Comparison of ENCODE assay signal across 19 mouse cellular contexts in the genomic region with DNA sequence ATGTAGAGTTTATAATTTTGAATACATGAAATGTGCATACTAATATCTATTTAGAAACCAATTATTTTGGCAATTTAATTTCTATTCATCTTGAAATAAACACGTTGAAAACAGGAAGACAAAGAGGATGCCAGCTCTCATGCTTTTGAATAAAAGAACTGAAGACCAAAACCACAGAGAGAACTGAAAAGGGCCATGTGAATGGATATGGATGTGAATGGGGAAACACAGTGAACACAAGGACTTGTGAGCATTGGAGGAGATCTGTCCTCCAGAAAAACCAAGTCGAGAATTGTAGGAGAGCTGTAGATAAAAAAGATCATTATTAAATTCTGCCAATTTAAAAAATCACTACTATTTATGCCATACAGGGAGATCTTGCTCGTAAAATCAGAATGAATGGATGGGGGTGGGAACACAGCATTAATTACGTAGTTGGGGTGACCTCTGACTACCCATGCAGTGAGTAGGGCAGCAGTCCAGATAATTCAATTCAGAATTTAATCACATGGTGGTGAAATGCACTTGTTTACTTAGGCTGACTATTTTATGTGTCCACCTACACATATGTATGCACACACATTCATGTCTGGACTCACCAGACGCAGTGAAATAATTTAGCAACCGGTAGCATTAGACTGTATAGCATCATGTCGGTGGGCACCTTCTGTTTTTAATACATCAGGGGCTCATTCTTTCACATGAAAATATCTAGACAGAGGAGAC.
DNase-seq lines count a peak whose midpoint lies in the region; ATAC-seq and TF ChIP-seq lines count a peak whose summit lies in the region.
"Had no signal": no experiment of that assay in that cellular context is flagged by ENCODE, and none has a peak within 500 bp of the region (broad histone marks: within the 10 kb centered on the region; RNA-seq: fewer than 3 reads in every experiment).

No protein-coding gene starts in this region.

- 0 out of 2 replicates have a peak, but pooled peaks have one; percentile 39 for ATAC-seq in hindbrain, embryonic 13.5 days (ENCODE audit: low FRiP score)
- ATAC-seq in hindbrain, postnatal 0 days: no peak
- ATAC-seq in neural tube, embryonic 11.5 days (ENCODE audit: insufficient read depth, low FRiP score, low TSS enrichment): peak; percentile 26; the same call in 1 of the 2 replicates
- ATAC-seq in limb, embryonic 14.5 days (ENCODE audit: low FRiP score, low read depth): peak; percentile 15; the same call in 1 of the 2 replicates

- no peaks in the 10 kb centered on the region for H3K9me3 ChIP-seq in hindbrain, embryonic 13.5 days
- H3K9me3 ChIP-seq in hindbrain, postnatal 0 days (ENCODE audit: low read length): no peaks in the 10 kb centered on the region
- H3K9me3 ChIP-seq in neural tube, embryonic 11.5 days (ENCODE audit: control insufficient read depth, low read length): no peaks in the 10 kb centered on the region
- H3K9me3 ChIP-seq in limb, embryonic 14.5 days (ENCODE audit: control insufficient read depth, low read length): no peaks in the 10 kb centered on the region
- H3K9me3 ChIP-seq: heart, embryonic 15.5 days had no signal

- no peaks in the 10 kb centered on the region for H3K27me3 ChIP-seq in hindbrain, embryonic 13.5 days
- H3K27me3 ChIP-seq in hindbrain, postnatal 0 days (ENCODE audit: insufficient read depth, low read length): no peaks in the 10 kb centered on the region
- no peaks in the 10 kb centered on the region for H3K27me3 ChIP-seq in neural tube, embryonic 11.5 days (ENCODE audit: control insufficient read depth, insufficient read depth, low read length)
- no peaks in the 10 kb centered on the region for H3K27me3 ChIP-seq in limb, embryonic 14.5 days (ENCODE audit: control insufficient read depth, insufficient read depth, low read length)
- H3K27me3 ChIP-seq: heart, embryonic 15.5 days had no signal

- peak overlapping the region; percentile 66 for H3K27ac ChIP-seq in hindbrain, embryonic 13.5 days
- no peak overlapping the region for H3K27ac ChIP-seq in hindbrain, postnatal 0 days
- no peak overlapping the region for H3K27ac ChIP-seq in neural tube, embryonic 11.5 days (ENCODE audit: low read depth, low read length)
- no peak overlapping the region for H3K27ac ChIP-seq in limb, embryonic 14.5 days (replicated peaks; ENCODE audit: low read depth, low read length)
- H3K27ac ChIP-seq: heart, embryonic 15.5 days had no signal

- 34% methylated on average over 7 of the region's 7 CpGs for WGBS in hindbrain, embryonic 13.5 days
- 48% methylated on average over 7 of the region's 7 CpGs for WGBS in hindbrain, postnatal 0 days
- WGBS in neural tube, embryonic 11.5 days: 57% methylated on average over 7 of the region's 7 CpGs
- 47% methylated on average over 7 of the region's 7 CpGs for WGBS in limb, embryonic 14.5 days

- TF ChIP-seq CTCF in hindbrain, postnatal 0 days (IDR thresholded peaks at IDR 0.05; ENCODE audit: low read depth): no peak

- H3K4me3 ChIP-seq in hindbrain, embryonic 13.5 days: no peak overlapping the region
- no peak overlapping the region for H3K4me3 ChIP-seq in hindbrain, postnatal 0 days (ENCODE audit: low read length)
- H3K4me3 ChIP-seq in neural tube, embryonic 11.5 days (ENCODE audit: low read depth, low read length): no peak overlapping the region
- H3K4me3 ChIP-seq in limb, embryonic 14.5 days (replicated peaks; ENCODE audit: low read length): no peak overlapping the region
- H3K4me3 ChIP-seq: heart, embryonic 15.5 days had no signal

- peak; percentile 17 for DNase-seq in embryo, embryonic 10.5 days (ENCODE audit: low spot score)
- no peak for DNase-seq in embryo, embryonic 10 days (ENCODE audit: low spot score)
- no peak for DNase-seq in hindbrain, postnatal 0 days (ENCODE audit: low spot score)
- DNase-seq in neural tube, embryonic 11.5 days (ENCODE audit: low spot score): no peak
- DNase-seq in neural tube, embryonic 10.5 days (ENCODE audit: extremely low spot score, low spot score): no peak
- no peak for DNase-seq in limb, embryonic 14.5 days (ENCODE audit: low spot score)
- no peak for DNase-seq in right cerebral cortex, postnatal 10 days (ENCODE audit: low spot score in 2 of 2)
- DNase-seq: adrenal gland, postnatal 10 days; cerebellum, adult 8-10 months; cerebellum, postnatal 36 days; heart, postnatal 36 days; kidney, adult 11 months; kidney, postnatal 4 days; layer of hippocampus, adult 9-11 months; lung, postnatal 10 days; right cerebral cortex, postnatal 4 days; thymus, postnatal 14 days had no signal

- H3K4me2 ChIP-seq in hindbrain, embryonic 13.5 days: no peak overlapping the region
- H3K4me2 ChIP-seq in hindbrain, postnatal 0 days (ENCODE audit: low read depth, low read length): no peak overlapping the region
- H3K4me2 ChIP-seq in neural tube, embryonic 11.5 days (ENCODE audit: low read depth): no peak overlapping the region
- no peak overlapping the region for H3K4me2 ChIP-seq in limb, embryonic 14.5 days (replicated peaks; ENCODE audit: low read depth, low read length, severe bottlenecking)
- H3K4me2 ChIP-seq: heart, embryonic 15.5 days had no signal

- no peaks in the 10 kb centered on the region for H3K36me3 ChIP-seq in hindbrain, embryonic 13.5 days
- no peaks in the 10 kb centered on the region for H3K36me3 ChIP-seq in hindbrain, postnatal 0 days (ENCODE audit: insufficient read depth, low read length)
- no peaks in the 10 kb centered on the region for H3K36me3 ChIP-seq in neural tube, embryonic 11.5 days (ENCODE audit: control insufficient read depth, insufficient read depth, low read length)
- H3K36me3 ChIP-seq in limb, embryonic 14.5 days (ENCODE audit: control insufficient read depth, insufficient read depth, low read length): no peaks in the 10 kb centered on the region
- H3K36me3 ChIP-seq: heart, embryonic 15.5 days had no signal

- no peak overlapping the region for H3K9ac ChIP-seq in hindbrain, embryonic 13.5 days
- no peak overlapping the region for H3K9ac ChIP-seq in hindbrain, postnatal 0 days (replicated peaks; ENCODE audit: low read length)
- no peak overlapping the region for H3K9ac ChIP-seq in neural tube, embryonic 11.5 days (ENCODE audit: low read length)
- no peak overlapping the region for H3K9ac ChIP-seq in limb, embryonic 14.5 days (ENCODE audit: low read depth, low read length, severe bottlenecking)
- H3K9ac ChIP-seq: heart, embryonic 15.5 days had no signal

- TF ChIP-seq POLR2A in limb, embryonic 14.5 days (IDR thresholded peaks at IDR 0.05; ENCODE audit: borderline replicate concordance, extremely low read depth, insufficient read depth, insufficient read length): no peak

- H3K4me1 ChIP-seq in hindbrain, embryonic 13.5 days (replicated peaks): peaks cover 10% of the 10 kb centered on the region
- H3K4me1 ChIP-seq in hindbrain, postnatal 0 days (ENCODE audit: insufficient read depth, low read length): no peaks in the 10 kb centered on the region
- no peaks in the 10 kb centered on the region for H3K4me1 ChIP-seq in neural tube, embryonic 11.5 days (ENCODE audit: control insufficient read depth, insufficient read depth, low read length)
- no peaks in the 10 kb centered on the region for H3K4me1 ChIP-seq in limb, embryonic 14.5 days (ENCODE audit: control insufficient read depth, insufficient read depth, low read length)
- H3K4me1 ChIP-seq: heart, embryonic 15.5 days had no signal
